Mouse (Mus musculus) spleen, adult 2 months (tissue): ENCODE results near the gene Nfkbia.

ENCODE experiments used
- CTCF ChIP-seq: fragments of 200-500 bp; IDR thresholded peaks from 2 replicates; pipeline ENCODE4 v1.5.1; 2011; ENCODE audit warnings: mild to moderate bottlenecking, inconsistent platforms; ENCODE audit not compliant: insufficient read depth, insufficient read length, insufficient replicate concordance; ENCODE audit errors: extremely low read depth
- POLR2A ChIP-seq: fragments of 200-500 bp; IDR thresholded peaks from 2 replicates; pipeline ENCODE4 v1.6.1; 2011; ENCODE audit warnings: low read depth, low read length, inconsistent platforms

GRCm38 (mm10) chr12:55499031-55499430 lies 6.6 kb upstream of the Nfkbia start:
- TF ChIP-seq POLR2A (no peak), CTCF (peak; percentile 99)
